Mouse (Mus musculus) E14TG2a.4 (cell line): ENCODE results near the gene Tulp4.

ENCODE experiments used
- H3K27me3 ChIP-seq: 2 replicates; pipeline ENCODE4 v1.6.1; 2014; ENCODE audit warnings: low read length, control low read depth; ENCODE audit not compliant: insufficient read depth
- H3K36me3 ChIP-seq: 2 replicates; pipeline ENCODE4 v1.6.1; 2014; ENCODE audit warnings: low read length, control low read depth; ENCODE audit not compliant: insufficient read depth
- H3K4me1 ChIP-seq: replicated peaks from 2 replicates; pipeline ENCODE4 v1.6.1; 2014; ENCODE audit warnings: low read depth, low read length, control low read depth
- H3K4me3 ChIP-seq: replicated peaks from 2 replicates; pipeline ENCODE4 v1.5.1; 2014; ENCODE audit warnings: mild to moderate bottlenecking, low read length
- H3K9me3 ChIP-seq: 2 replicates; pipeline ENCODE4 v1.6.1; 2014; ENCODE audit warnings: low read length, control low read depth
- CTCF ChIP-seq: conservative IDR thresholded peaks from 2 replicates; pipeline ENCODE4 v1.5.1; 2014; ENCODE audit warnings: low read length
- NANOG ChIP-seq: IDR thresholded peaks from 2 replicates; pipeline ENCODE4 v1.6.1; 2014; ENCODE audit warnings: borderline replicate concordance, low read length, mixed read lengths
- POU5F1 ChIP-seq: IDR thresholded peaks from 2 replicates; pipeline ENCODE4 v1.6.1; 2014; ENCODE audit warnings: low read length, borderline replicate concordance

Tulp4 gene

GRCm38 (mm10) chr17:6164911-6165310, 58.7 kb downstream of the Tulp4 start:
- TF ChIP-seq POU5F1 (no peak), CTCF (no peak), NANOG (no peak)
- Histone ChIP-seq H3K4me1 (no peaks in the 10 kb centered on the region), H3K36me3 (no peaks in the 10 kb centered on the region), H3K27me3 (no peaks in the 10 kb centered on the region), H3K9me3 (no peaks in the 10 kb centered on the region), H3K4me3 (no peak overlapping the region)

DNA sequence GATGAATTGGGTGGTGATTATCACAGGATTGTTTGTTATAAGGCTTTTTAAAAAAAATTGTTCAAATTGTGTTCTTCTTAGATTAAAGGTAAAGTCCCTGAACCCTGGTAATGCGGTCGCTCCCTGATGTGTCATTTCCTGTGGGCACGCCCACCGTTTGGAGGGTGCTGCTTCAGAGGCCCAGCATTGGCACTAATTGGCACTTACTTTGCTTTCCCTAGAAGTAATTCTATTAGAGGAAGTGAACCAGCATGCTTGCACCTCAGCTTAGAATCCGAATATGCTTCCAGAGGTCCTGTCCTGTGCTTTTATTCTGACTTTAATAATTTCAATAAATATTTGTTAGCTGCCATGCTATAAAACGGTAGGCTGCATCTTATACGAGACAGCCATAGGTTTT, 66.2 kb downstream of the Tulp4 start:
- TF ChIP-seq CTCF (no peak), NANOG (no peak), POU5F1 (no peak)
- H3K4me1 ChIP-seq, result no peaks in the 10 kb centered on the region
- H3K4me3 ChIP-seq, result no peak overlapping the region
- H3K27me3 ChIP-seq, result no peaks in the 10 kb centered on the region
- H3K36me3 ChIP-seq, result no peaks in the 10 kb centered on the region
- H3K9me3 ChIP-seq, result peaks cover 6% of the 10 kb centered on the region; the same call in 1 of the 2 replicates

GRCm38 (mm10) chr17:6172926-6173690, 66.9 kb downstream of the Tulp4 start:
- Histone ChIP-seq H3K27me3 (no peaks in the 10 kb centered on the region), H3K4me1 (no peaks in the 10 kb centered on the region), H3K9me3 (peaks cover 6% of the 10 kb centered on the region; the same call in 1 of the 2 replicates), H3K36me3 (peaks cover 5% of the 10 kb centered on the region; the same call in 1 of the 2 replicates), H3K4me3 (no peak overlapping the region)
- TF ChIP-seq CTCF (no peak), NANOG (no peak), POU5F1 (no peak)

DNA sequence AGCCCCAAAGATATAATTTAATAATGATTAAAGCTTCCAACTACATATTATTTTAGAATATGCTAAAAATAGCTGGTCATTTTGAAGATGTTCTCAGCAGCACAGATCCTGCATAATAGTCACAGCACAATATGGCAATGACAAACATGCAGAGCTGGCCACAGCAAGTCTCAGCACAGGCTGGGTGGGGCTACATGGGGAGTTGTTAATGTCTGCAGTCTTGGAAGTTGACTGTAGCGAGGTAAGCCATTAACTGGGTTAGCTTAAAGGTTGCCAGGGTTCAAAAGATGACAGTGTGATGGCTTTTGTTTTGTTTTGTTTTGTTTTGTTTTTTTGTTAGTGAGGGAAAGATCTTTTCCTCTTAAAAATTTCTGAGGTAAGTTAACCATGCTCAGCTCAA, 68.3 kb downstream of the Tulp4 start:
- H3K4me3 ChIP-seq, result no peak overlapping the region
- no peaks in the 10 kb centered on the region for H3K4me1 ChIP-seq
- peaks cover 6% of the 10 kb centered on the region; the same call in 1 of the 2 replicates for H3K9me3 ChIP-seq
- H3K36me3 ChIP-seq, result peaks cover 5% of the 10 kb centered on the region; the same call in 1 of the 2 replicates
- TF ChIP-seq CTCF (no peak), NANOG (no peak), POU5F1 (no peak)
- no peaks in the 10 kb centered on the region for H3K27me3 ChIP-seq

GRCm38 (mm10) chr17:6178564-6179267, 72.5 kb downstream of the Tulp4 start:
- H3K36me3 ChIP-seq, result peaks cover 5% of the 10 kb centered on the region; the same call in 1 of the 2 replicates
- peaks cover 6% of the 10 kb centered on the region; the same call in 1 of the 2 replicates for H3K9me3 ChIP-seq
- H3K27me3 ChIP-seq, result no peaks in the 10 kb centered on the region
- H3K4me3 ChIP-seq, result no peak overlapping the region
- TF ChIP-seq POU5F1 (no peak), CTCF (no peak)
- H3K4me1 ChIP-seq, result no peaks in the 10 kb centered on the region

- H3K27me3 ChIP-seq, result no peaks in the 10 kb centered on the region
- no peaks in the 10 kb centered on the region for H3K4me1 ChIP-seq
- peaks cover 5% of the 10 kb centered on the region; the same call in 1 of the 2 replicates for H3K36me3 ChIP-seq
- H3K4me3 ChIP-seq, result no peak overlapping the region
- no peak for TF ChIP-seq POU5F1
- no peak for TF ChIP-seq CTCF
- no peak for TF ChIP-seq NANOG
- H3K9me3 ChIP-seq, result peaks cover 6% of the 10 kb centered on the region; the same call in 1 of the 2 replicates
Observed at GRCm38 (mm10) chr17:6179389-6179788, 73.2 kb downstream of the Tulp4 start.

- no peak overlapping the region for H3K4me3 ChIP-seq
- no peaks in the 10 kb centered on the region for H3K4me1 ChIP-seq
- H3K36me3 ChIP-seq, result peaks cover 5% of the 10 kb centered on the region; the same call in 1 of the 2 replicates
- H3K9me3 ChIP-seq, result peaks cover 6% of the 10 kb centered on the region; the same call in 1 of the 2 replicates
- TF ChIP-seq NANOG (no peak), CTCF (no peak), POU5F1 (no peak)
- no peaks in the 10 kb centered on the region for H3K27me3 ChIP-seq
Observed at GRCm38 (mm10) chr17:6180421-6180820, 74.2 kb downstream of the Tulp4 start.

DNA sequence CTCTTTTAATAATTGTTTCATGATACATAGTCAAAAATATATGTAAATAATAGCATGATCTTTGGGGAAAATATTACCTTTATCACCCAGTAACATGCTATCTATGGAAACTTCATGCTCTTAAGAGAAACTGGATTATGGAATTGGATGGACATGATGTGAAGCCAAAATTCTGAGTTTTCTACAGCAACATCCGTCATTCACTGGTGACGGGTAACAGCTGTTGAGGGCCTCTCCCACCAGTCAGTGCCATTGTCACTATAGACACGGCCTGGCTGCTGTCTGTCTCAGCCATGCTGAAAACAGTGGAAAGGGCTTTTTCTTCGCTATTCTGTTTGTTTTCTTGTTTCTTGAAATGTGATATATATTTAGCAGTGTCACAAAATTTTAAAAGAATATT, 76.5 kb downstream of the Tulp4 start:
- H3K27me3 ChIP-seq, result no peaks in the 10 kb centered on the region
- no peak overlapping the region for H3K4me3 ChIP-seq
- H3K9me3 ChIP-seq, result no peaks in the 10 kb centered on the region
- TF ChIP-seq NANOG (no peak), CTCF (no peak), POU5F1 (no peak)
- H3K36me3 ChIP-seq, result peaks cover 4% of the 10 kb centered on the region; the same call in 1 of the 2 replicates
- no peaks in the 10 kb centered on the region for H3K4me1 ChIP-seq
